Mouse (Mus musculus) heart, postnatal 14 days (tissue): ENCODE results near the gene Syn3. TPM values are rescaled to one million over a fixed set of nuclear protein-coding genes. Genes with fewer than 3 reads are reported as not detected.

ENCODE experiments used
- total RNA-seq, 2 experiments: library from RNA; stranded (reverse); gene quantifications; 2 replicates each; pipeline ENCODE4 v1.2.3; 2021

Gene Syn3
- total RNA-seq, 2 experiments from 2014 or later, result 0.32 to 0.36 TPM

Other genes with a start within 250 kb of the Syn3 start
- gene Timp3, start 198.5 kb downstream of the Syn3 start, total RNA-seq, result 100 to 1,000 TPM; 163 to 172 TPM
- 100 to 1,000 TPM; 220 to 280 TPM for gene Hsp90b1, start 206.6 kb upstream of the Syn3 start, total RNA-seq
- 1 to 10 TPM; 1.4 TPM for gene Ttc41, start 206.9 kb upstream of the Syn3 start, total RNA-seq